Mouse (Mus musculus): ENCODE results near the gene Vipas39. TPM values are rescaled to one million over a fixed set of nuclear protein-coding genes. Genes with fewer than 3 reads are reported as not detected.
"Not testable (repeated sequence)": the region's sequence is repeated elsewhere in the genome, so short reads cannot be mapped to it uniquely, and the experiment has no call there.

Vipas39 gene
- 33.4 and 38.6 TPM in 2 replicates for polyA plus RNA-seq (2012; rRNA removed)

- WGBS: under 1% methylated on average over 31 of the region's 31 CpGs
- peak; percentile 95 for DNase-seq (ENCODE audit: low read depth, low spot score)
Measured at GRCm38 (mm10) chr12:87266108-87266826, at the start of gene Vipas39, which contains the start of gene Ahsa1. TSS of gene Vipas39 (minus strand) at chr12:87266256. TSS of gene Ahsa1 (plus strand) at chr12:87266479.

GRCm38 (mm10) chr12:87313098-87313497 is 47.0 kb upstream of the Vipas39 start:
- 70% methylated on average over 2 of the region's 2 CpGs for WGBS
- no peak for DNase-seq (ENCODE audit: low read depth, low spot score)

- not testable (repeated sequence) for DNase-seq (ENCODE audit: low read depth, low spot score)
- 82% methylated on average over 4 of the region's 4 CpGs for WGBS
Measured at GRCm38 (mm10) chr12:87306584-87306844, 40.5 kb upstream of the Vipas39 start.

GRCm38 (mm10) chr12:87305767-87306583 is 39.9 kb upstream of the Vipas39 start:
- no peak for DNase-seq (ENCODE audit: low read depth, low spot score)
- WGBS: 36% methylated on average over 13 of the region's 13 CpGs

GRCm38 (mm10) chr12:87301189-87301588 is 35.1 kb upstream of the Vipas39 start:
- no peak for DNase-seq (ENCODE audit: low read depth, low spot score)
- WGBS: 56% methylated on average over 4 of the region's 4 CpGs

GRCm38 (mm10) chr12:87300441-87300690 is 34.3 kb upstream of the Vipas39 start:
- no peak for DNase-seq (ENCODE audit: low read depth, low spot score)
- WGBS: 2% methylated on average over 9 of the region's 9 CpGs

GRCm38 (mm10) chr12:87299657-87300440 is 33.8 kb upstream of the Vipas39 start, which contains the start of gene Ism2:
TSS of gene Ism2 (minus strand) at chr12:87299705.
- no peak for DNase-seq (ENCODE audit: low read depth, low spot score)

GRCm38 (mm10) chr12:87299037-87299656 is 33.1 kb upstream of the Vipas39 start:
- DNase-seq (ENCODE audit: low read depth, low spot score): no peak
- 12% methylated on average over 29 of the region's 29 CpGs for WGBS

More at GRCm38 (mm10) chr12:87299657-87300440, 33.8 kb upstream of the Vipas39 start, which contains the start of gene Ism2:
- WGBS: 1% methylated on average over 80 of the region's 86 CpGs

GRCm38 (mm10) chr12:87293934-87294333 is 27.9 kb upstream of the Vipas39 start:
- WGBS: 75% methylated on average over 6 of the region's 6 CpGs
- DNase-seq (ENCODE audit: low read depth, low spot score): no peak

GRCm38 (mm10) chr12:87289100-87289499 is 23.0 kb upstream of the Vipas39 start:
- WGBS: 89% methylated on average over 5 of the region's 5 CpGs
- no peak for DNase-seq (ENCODE audit: low read depth, low spot score)

- WGBS: 68% methylated on average over 5 of the region's 5 CpGs
- no peak for DNase-seq (ENCODE audit: low read depth, low spot score)
Measured at GRCm38 (mm10) chr12:87284726-87285125, 18.7 kb upstream of the Vipas39 start.

GRCm38 (mm10) chr12:87284268-87284667 is 18.2 kb upstream of the Vipas39 start:
- DNase-seq (ENCODE audit: low read depth, low spot score): no peak
- 61% methylated on average over 4 of the region's 4 CpGs for WGBS

- 88% methylated on average over 7 of the region's 7 CpGs for WGBS
- DNase-seq (ENCODE audit: low read depth, low spot score): no peak
Measured at GRCm38 (mm10) chr12:87283706-87284105, 17.6 kb upstream of the Vipas39 start.

GRCm38 (mm10) chr12:87282743-87283142 is 16.7 kb upstream of the Vipas39 start:
- no peak for DNase-seq (ENCODE audit: low read depth, low spot score)
- 92% methylated on average over 4 of the region's 4 CpGs for WGBS

- 54% methylated on average over 1 of the region's 1 CpGs for WGBS
Measured at GRCm38 (mm10) chr12:87281766-87282165, 15.7 kb upstream of the Vipas39 start.

GRCm38 (mm10) chr12:87279879-87280278 is 13.8 kb upstream of the Vipas39 start:
- 63% methylated on average over 14 of the region's 14 CpGs for WGBS

More at GRCm38 (mm10) chr12:87281766-87282165, 15.7 kb upstream of the Vipas39 start:
- no peak for DNase-seq (ENCODE audit: low read depth, low spot score)

GRCm38 (mm10) chr12:87279350-87279749 is 13.3 kb upstream of the Vipas39 start:
- DNase-seq (ENCODE audit: low read depth, low spot score): no peak
- WGBS: 61% methylated on average over 3 of the region's 3 CpGs

More at GRCm38 (mm10) chr12:87279879-87280278, 13.8 kb upstream of the Vipas39 start:
- DNase-seq (ENCODE audit: low read depth, low spot score): no peak

- no peak for DNase-seq (ENCODE audit: low read depth, low spot score)
- WGBS: 11% methylated on average over 6 of the region's 6 CpGs
Measured at GRCm38 (mm10) chr12:87278118-87278730, 12.2 kb upstream of the Vipas39 start.

GRCm38 (mm10) chr12:87277251-87277650 is 11.2 kb upstream of the Vipas39 start:
- whole genome bisulfite sequencing: 93% methylated on average over 4 of the region's 4 CpGs
- DNase-seq (ENCODE audit: low read depth, low spot score): not testable (repeated sequence)
